Mouse (Mus musculus) granulocyte monocyte progenitor cell, adult 5-6 weeks (primary cell): ENCODE results near the gene Gm45234. TPM values are rescaled to one million over a fixed set of nuclear protein-coding genes. Genes with fewer than 3 reads are reported as not detected.

ENCODE experiments used
- ATAC-seq: replicated peaks from 2 replicates; pipeline ENCODE4 v1.8.0; 2016; ENCODE audit warnings: mild to moderate bottlenecking, moderate TSS enrichment, inconsistent platforms; ENCODE audit not compliant: poor library complexity, severe bottlenecking
- total RNA-seq, 2 experiments: library from RNA; stranded (forward) in 1 of 2; stranded (reverse) in 1 of 2; fragments of 200-712, 200-1000 nt in 1 of 2; fragments of >200 nt in 1 of 2; fragmentation: Nextera tagmentation in 1 of 2; gene quantifications; 2 replicates each; pipeline ENCODE4 v1.2.3; 2014 to 2017

Gene Gm45234
- total RNA-seq, 2 experiments from 2014 or later, result not detected

DNA sequence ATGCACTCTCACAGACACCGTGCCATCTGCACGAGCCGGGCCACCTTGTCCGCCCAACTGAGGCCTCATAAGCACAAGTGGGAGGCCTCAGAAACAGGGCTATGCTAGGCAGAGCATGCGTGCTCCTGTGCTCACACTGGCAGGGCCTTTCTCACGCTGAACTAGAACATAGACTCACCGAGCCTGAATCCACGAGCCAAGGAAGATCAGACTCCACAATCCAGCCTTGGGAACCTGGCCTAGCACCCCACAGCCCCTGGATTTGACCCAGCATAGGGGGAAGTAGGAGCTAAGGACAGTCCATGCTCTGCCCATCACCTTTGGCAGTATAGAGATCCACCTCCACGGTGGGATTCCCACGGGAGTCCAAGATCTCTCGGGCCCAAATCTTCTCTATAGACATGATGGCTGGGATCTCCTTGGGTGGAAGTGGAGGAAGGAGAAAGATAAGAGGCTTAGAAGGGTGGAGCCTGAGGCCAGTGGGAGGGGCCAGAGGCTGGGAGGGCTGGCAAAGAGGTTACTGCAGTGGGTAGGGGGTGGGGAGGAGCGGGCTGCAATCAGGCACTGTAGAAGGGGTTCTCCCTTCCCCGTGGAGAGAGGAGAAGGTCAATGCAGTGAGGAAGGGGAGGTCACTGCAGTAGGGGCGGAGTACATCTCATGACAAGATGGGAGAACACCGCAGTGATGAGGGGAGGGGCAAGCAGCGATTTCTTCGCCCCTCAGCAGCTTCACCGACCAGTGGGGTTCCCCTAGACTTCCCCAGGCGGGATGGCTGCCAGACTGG lies 12.3 kb upstream of the Gm45234 start:
- peak; percentile 28 for ATAC-seq

GRCm38 (mm10) chr6:124767536-124767919 lies 11.7 kb upstream of the Gm45234 start:
- no peak for ATAC-seq

DNA sequence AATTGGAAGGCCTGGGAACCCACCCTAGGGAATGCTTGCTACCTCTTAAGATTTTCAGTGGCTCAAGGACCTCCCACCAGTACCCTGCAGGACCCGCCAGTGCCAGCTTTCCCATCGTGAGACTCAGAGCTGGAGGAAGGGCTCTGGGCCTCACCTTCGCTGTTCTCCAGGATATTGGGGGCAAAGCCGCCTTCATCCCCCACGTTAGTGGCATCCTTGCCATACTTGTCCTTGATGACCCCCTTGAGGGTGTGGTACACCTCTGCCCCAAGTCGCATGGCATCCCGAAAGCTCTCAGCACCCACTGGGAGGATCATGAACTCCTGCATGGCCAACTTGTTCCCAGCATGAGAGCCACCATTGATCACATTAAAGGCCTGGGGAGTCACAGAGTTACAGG lies 10.1 kb upstream of the Gm45234 start:
- ATAC-seq, result no peak

DNA sequence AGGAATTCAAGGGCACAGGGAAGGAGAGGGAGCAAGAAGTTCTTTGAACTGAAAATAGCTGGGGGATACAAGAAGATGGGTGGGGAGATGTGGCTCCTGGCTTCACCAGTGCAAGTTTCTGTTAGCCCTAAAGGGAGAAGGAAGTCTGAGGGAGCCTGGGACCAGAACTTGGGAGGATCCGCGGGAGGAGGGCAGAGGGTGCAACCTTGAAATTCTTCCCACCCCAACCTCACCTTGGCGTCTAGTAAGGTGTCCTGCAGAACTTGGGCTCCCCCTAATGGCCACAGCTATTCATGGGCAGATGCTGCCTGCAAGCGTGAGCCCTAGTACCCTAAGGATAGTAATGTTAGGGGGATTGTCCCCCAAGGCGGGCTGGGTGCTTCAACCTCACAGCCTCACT lies 3.4 kb upstream of the Gm45234 start:
- ATAC-seq, result peak; percentile 87

- ATAC-seq, result no peak
Measured at GRCm38 (mm10) chr6:124758849-124759232, 3.0 kb upstream of the Gm45234 start.

DNA sequence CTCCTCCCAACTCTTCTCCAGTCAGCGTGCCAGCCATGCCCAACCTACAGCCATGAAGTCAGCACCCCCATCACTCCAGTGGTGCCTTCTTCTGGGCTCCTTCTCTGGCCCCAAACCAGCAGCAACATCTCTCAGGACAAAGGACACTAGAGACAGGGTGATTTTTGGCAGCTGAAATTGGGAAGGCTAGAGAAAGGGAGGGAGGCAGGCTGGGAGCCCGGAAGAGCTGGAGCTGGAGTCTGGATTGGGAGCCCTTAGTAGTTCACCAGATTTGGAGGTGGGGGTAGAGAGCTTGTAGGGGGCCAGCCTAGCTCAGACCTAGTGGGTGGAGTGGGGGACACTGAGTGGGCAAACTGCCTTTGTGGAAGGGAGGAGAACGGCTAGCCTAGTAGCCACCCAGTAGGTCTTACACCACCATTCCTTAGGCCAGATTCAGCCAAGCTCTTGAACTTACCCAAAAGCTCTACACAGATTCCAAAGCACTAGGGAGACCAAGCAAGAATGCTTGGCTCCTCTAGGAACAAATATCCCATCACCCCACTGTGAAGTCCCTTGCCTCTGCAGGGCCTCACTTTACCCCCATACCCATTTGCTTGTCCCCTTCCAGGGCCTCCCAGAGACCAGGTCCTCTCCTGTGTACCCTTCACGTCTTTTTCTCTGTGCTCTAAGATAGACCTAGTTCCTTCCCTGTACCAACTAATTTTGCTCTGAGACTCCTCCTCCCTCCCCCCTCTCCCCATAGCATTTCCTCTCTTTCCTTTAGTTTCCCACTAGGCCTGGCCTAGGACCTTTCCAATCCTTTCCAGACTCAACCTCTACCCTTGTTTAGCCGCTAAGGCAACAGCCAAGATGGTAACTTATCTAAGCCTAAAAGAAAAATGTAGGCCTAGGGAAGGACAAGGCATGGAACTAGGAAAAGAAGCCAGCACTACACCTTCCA lies 2.4 kb upstream of the Gm45234 start:
- no peak for ATAC-seq

DNA sequence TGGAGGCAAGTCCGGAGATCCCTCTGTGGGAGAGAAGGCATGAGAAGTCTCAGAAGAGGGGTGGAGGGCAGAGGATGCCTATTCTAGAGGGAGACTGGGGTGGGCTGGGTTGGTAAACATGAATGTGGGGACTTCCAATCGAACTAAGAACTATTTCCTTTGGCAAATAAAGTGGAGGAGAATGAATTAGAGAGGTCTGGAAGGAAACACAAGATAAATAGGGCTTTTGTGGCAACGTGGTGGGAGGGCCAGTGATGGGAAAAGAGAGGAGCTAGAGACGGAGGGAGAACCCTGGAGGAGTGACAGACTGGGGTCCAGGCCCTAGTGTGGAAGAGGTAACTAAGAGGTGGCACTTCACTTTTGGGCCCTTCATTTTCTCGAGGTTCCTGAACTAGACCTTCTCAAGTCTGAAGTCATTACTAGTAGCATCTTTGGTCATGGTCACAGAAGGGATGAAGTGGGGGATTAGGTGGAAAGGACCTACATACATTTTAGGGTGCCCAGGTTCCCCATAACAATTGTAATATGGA lies 1.6 kb upstream of the Gm45234 start:
- ATAC-seq, result no peak

GRCm38 (mm10) chr6:124756652-124757350 lies 980 bp upstream of the Gm45234 start:
- ATAC-seq, result peak; percentile 47

- no peak for ATAC-seq
Measured at GRCm38 (mm10) chr6:124755306-124755705, 515 bp downstream of the Gm45234 start.

DNA sequence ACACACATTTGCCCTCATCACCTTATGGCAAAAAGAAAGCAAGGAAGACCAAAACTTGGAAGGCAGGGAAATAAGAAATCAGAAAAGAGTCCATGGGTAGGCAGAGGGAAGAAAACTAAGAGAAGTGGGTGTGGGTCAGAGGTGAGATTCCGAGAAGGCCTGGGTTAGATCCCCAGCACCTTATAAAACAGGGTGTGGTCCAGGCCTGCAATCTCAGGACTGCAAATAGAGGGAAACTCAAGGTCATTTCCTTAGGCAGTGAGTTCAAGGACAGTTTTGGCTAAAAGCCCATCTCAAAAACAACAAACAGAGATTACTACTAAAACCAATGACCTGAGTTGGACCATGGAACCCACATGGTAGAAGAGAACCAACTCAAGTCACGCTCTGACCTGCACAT lies 2.0 kb downstream of the Gm45234 start:
- no peak for ATAC-seq

GRCm38 (mm10) chr6:124750405-124750804 lies 5.4 kb downstream of the Gm45234 start:
- no peak for ATAC-seq

DNA sequence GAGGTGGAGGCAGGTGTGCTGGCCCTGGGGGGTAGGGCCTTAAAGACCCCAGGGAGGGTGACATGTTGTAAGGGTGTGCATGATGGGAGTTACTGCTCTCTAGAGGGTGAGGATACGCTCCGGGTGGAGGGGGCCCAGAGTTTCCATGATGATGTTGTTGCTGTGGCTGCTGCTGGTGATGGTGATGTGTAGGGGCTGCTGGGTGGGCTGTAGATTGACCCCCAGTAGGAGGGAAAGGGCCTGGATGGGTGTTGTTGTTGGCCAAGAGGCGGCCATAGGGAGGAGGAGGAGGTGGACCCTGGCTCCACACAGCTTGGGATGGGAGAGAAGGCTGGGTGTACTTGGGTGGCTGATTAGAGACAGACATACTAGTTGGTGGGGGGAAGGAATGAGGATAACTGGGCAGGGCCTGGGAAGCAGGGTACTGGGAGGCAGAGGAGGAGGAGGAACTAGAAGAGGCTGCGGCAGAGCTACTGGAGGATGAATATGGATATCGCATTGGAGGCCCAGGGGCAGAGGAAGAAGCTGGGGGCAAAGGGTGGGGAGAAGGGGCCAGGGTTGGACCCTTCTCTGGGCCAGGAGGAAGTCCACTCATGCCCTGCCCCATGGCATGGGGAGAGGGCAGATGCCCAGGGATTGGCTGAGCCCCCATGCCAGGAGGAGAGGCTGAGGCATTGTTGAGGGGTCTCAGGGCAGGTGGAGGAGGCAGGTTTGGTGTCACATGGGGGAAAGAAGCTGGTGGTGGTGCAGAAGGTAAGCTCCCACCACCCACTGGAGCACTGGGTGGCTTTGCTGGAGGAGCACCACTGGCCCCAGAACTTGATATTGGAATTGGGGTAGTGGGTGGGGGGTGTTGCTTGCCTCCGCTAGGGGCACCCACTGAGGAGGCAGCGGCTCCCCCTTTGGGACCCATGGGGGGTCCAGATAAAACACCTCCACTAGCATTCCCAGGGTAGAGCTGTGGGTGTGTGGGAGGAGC lies 8.9 kb downstream of the Gm45234 start:
- ATAC-seq, result no peak

DNA sequence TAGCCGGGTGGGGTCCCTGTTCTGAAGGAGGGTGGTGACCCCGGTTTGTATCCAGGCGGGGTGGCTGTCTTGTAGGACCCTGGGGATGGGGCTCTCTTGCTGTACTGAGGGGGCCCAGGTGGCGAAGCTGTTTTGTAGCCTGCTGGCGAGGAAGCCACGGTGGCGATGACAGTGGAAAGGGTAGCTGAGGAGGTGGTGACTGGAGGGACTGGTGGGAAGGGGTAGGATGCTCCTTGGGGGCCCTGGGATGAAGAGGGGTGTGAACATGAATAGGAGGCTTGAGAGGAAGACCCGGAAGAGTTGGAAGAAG lies 9.6 kb downstream of the Gm45234 start:
- no peak for ATAC-seq

GRCm38 (mm10) chr6:124745490-124746295 lies 10.1 kb downstream of the Gm45234 start:
- peak; percentile 67 for ATAC-seq

DNA sequence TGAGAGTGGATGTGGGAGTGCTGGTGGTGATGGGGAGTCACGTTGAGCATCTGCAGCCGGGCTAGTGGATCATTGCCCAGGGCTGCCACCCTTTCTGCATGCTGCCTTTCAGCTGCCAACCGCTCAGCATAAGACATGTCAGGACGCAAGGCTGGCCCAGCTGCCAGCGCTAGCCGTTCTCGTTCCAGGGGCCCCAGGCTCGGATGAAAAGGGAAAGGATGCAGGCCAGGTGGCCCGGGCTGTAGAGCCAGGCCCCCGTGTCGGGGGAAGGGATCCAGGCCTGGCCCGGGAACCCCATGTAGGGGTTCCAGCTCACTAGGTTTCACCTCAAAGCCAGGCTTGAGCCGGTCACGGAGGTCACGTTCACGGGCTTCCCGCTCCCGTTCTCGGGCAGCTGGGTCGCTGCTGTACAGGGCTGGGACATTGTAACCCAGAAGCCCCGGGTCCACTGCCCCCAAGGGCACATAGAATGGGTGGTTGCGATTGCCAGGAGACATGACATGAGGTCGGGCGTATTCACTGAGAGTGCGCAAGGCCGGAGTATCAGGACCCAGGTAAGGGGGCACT lies 11.0 kb downstream of the Gm45234 start:
- no peak for ATAC-seq

DNA sequence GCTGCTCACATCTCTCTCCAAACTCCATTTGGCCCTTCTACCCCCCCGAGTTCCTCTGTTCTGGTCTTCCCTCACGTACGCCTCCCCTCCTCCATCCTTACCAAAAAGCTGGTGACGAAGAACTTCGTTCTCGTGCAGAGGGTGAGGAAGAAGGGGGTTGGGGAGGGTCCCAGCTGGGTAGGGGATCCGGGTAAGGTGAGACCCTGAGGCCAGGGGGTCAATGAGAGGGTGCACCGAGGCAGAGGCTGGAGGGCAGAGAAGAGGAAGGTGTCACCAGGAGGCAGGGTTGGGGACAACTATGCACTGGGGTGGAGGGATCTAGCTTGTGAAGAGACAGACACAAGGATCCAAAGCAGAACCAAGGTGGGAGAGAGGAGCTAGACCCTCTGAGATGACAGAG lies 12.2 kb downstream of the Gm45234 start:
- no peak for ATAC-seq

DNA sequence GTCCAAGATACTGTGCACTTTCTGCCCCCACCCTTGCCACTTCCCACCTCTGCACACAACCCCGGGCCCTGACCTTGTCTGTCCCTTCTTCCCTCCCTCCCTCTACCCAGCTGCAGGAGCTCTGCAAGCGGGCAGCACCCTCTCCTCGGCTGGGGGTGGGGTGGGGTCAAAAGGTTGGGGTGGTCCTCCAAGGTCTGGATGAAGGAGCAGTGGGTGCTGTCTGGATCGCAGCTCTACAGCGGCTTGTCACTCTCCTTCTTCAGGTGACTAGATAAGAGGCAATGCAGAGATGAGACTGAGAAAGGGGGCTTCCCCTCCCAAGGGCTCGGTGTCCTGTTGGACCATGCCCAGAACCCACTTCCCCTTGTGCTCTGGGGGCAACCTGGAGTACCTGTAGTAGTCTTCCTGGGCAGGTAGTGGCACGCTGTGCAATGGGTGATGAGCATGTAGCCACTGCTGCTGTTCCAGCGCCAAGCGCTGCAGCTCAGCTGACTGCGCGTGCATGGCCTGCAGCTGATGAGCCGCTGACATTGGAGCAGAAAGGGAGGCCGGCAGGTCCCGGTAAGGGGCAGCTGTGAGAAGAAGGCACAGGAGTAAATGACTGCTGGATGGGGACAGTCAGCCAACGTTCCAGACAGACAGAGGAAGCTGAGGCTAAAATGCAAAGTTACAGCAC lies 12.8 kb downstream of the Gm45234 start:
- no peak for ATAC-seq

- no peak for ATAC-seq
Measured at GRCm38 (mm10) chr6:124741842-124742241, 14.0 kb downstream of the Gm45234 start.
